Mouse (Mus musculus): ENCODE measurements around the gene Mak. TPM values are rescaled to one million over a fixed set of nuclear protein-coding genes. Genes with fewer than 3 reads are reported as not detected.

The Mak gene
- polyA plus RNA-seq, 1 experiment from 2014 or later = 2.6 TPM

GRCm38 (mm10) chr13:41110935-41111334, 31.4 kb upstream of the Mak start, which contains the start of gene Gcm2:
Gene Gcm2 (minus strand): TSS chr13:41111035.
- H3K4me3 ChIP-seq (ENCODE audit: low read depth, low read length) = no peak within 1 kb of the TSS
- no peak within 1 kb of the TSS for H3K27ac ChIP-seq (ENCODE audit: low read length)
- H3K9me3 ChIP-seq (ENCODE audit: low read length) = no peaks in the 10 kb centered on the region
- DNase-seq (ENCODE audit: low spot score) = no peak
- no peak for ATAC-seq
- WGBS = 67% methylated on average over 3 of the region's 3 CpGs
- TF ChIP-seq CTCF (IDR thresholded peaks at IDR 0.05) (no peak), EP300 (IDR thresholded peaks at IDR 0.05) (no peak)
- no peaks in the 10 kb centered on the region for H3K4me1 ChIP-seq (ENCODE audit: insufficient read depth, low read depth, low read length)
- H3K36me3 ChIP-seq (ENCODE audit: insufficient read depth, low read length) = no peaks in the 10 kb centered on the region
- no peak within 1 kb of the TSS for H3K4me2 ChIP-seq (replicated peaks; ENCODE audit: low read depth, low read length)
- H3K27me3 ChIP-seq (replicated peaks; ENCODE audit: insufficient read depth, low read length) = 0 out of 2 replicates have a peak, but pooled peaks cover 3% of the 10 kb centered on the region
- H3K9ac ChIP-seq (replicated peaks; ENCODE audit: low read depth) = no peak within 1 kb of the TSS

GRCm38 (mm10) chr13:41105541-41105940, 26.0 kb upstream of the Mak start:
- H3K9ac ChIP-seq (replicated peaks; ENCODE audit: low read depth) = no peak overlapping the region
- no peak overlapping the region for H3K27ac ChIP-seq (ENCODE audit: low read length)
- 91% methylated on average over 13 of the region's 13 CpGs for WGBS

GRCm38 (mm10) chr13:41103841-41104525, 24.5 kb upstream of the Mak start:
- TF ChIP-seq CTCF (IDR thresholded peaks at IDR 0.05) = no peak
- TF ChIP-seq EP300 (IDR thresholded peaks at IDR 0.05) = no peak
- no peaks in the 10 kb centered on the region for H3K9me3 ChIP-seq (ENCODE audit: low read length)
- WGBS = 56% methylated on average over 12 of the region's 12 CpGs
- no peaks in the 10 kb centered on the region for H3K4me1 ChIP-seq (ENCODE audit: insufficient read depth, low read depth, low read length)
- no peak overlapping the region for H3K4me2 ChIP-seq (replicated peaks; ENCODE audit: low read depth, low read length)
- H3K27me3 ChIP-seq (replicated peaks; ENCODE audit: insufficient read depth, low read length) = no peaks in the 10 kb centered on the region
- H3K36me3 ChIP-seq (ENCODE audit: insufficient read depth, low read length) = no peaks in the 10 kb centered on the region
- DNase-seq (ENCODE audit: low spot score) = no peak
- no peak overlapping the region for H3K9ac ChIP-seq (replicated peaks; ENCODE audit: low read depth)
- no peak for ATAC-seq
- H3K27ac ChIP-seq (ENCODE audit: low read length) = no peak overlapping the region
- H3K4me3 ChIP-seq (ENCODE audit: low read depth, low read length) = no peak overlapping the region

More at GRCm38 (mm10) chr13:41105541-41105940, 26.0 kb upstream of the Mak start:
- Histone ChIP-seq H3K4me1 (ENCODE audit: insufficient read depth, low read depth, low read length) (no peaks in the 10 kb centered on the region), H3K9me3 (ENCODE audit: low read length) (no peaks in the 10 kb centered on the region), H3K27me3 (replicated peaks; ENCODE audit: insufficient read depth, low read length) (no peaks in the 10 kb centered on the region), H3K36me3 (ENCODE audit: insufficient read depth, low read length) (no peaks in the 10 kb centered on the region), H3K4me3 (ENCODE audit: low read depth, low read length) (no peak overlapping the region), H3K4me2 (replicated peaks; ENCODE audit: low read depth, low read length) (no peak overlapping the region)
- TF ChIP-seq EP300 (IDR thresholded peaks at IDR 0.05) = no peak
- TF ChIP-seq CTCF (IDR thresholded peaks at IDR 0.05) = no peak
- no peak for DNase-seq (ENCODE audit: low spot score)
- no peak for ATAC-seq

- H3K4me2 ChIP-seq (replicated peaks; ENCODE audit: low read depth, low read length) = no peak overlapping the region
- ATAC-seq (no peak), DNase-seq (ENCODE audit: low spot score) (no peak)
- no peaks in the 10 kb centered on the region for H3K4me1 ChIP-seq (ENCODE audit: insufficient read depth, low read depth, low read length)
- H3K27ac ChIP-seq (ENCODE audit: low read length) = no peak overlapping the region
- H3K36me3 ChIP-seq (ENCODE audit: insufficient read depth, low read length) = no peaks in the 10 kb centered on the region
- WGBS = 94% methylated on average over 2 of the region's 2 CpGs
- no peaks in the 10 kb centered on the region for H3K27me3 ChIP-seq (replicated peaks; ENCODE audit: insufficient read depth, low read length)
- H3K9ac ChIP-seq (replicated peaks; ENCODE audit: low read depth) = no peak overlapping the region
- TF ChIP-seq CTCF (IDR thresholded peaks at IDR 0.05) (no peak), EP300 (IDR thresholded peaks at IDR 0.05) (no peak)
- no peak overlapping the region for H3K4me3 ChIP-seq (ENCODE audit: low read depth, low read length)
- no peaks in the 10 kb centered on the region for H3K9me3 ChIP-seq (ENCODE audit: low read length)
These were observed 20.5 kb upstream of the Mak start for GRCm38 (mm10) chr13:41100031-41100430.

- Histone ChIP-seq H3K9ac (replicated peaks; ENCODE audit: low read depth) (no peak overlapping the region), H3K36me3 (ENCODE audit: insufficient read depth, low read length) (no peaks in the 10 kb centered on the region), H3K4me3 (ENCODE audit: low read depth, low read length) (no peak overlapping the region), H3K4me1 (ENCODE audit: insufficient read depth, low read depth, low read length) (no peaks in the 10 kb centered on the region), H3K9me3 (ENCODE audit: low read length) (no peaks in the 10 kb centered on the region), H3K27ac (ENCODE audit: low read length) (no peak overlapping the region), H3K4me2 (replicated peaks; ENCODE audit: low read depth, low read length) (no peak overlapping the region), H3K27me3 (replicated peaks; ENCODE audit: insufficient read depth, low read length) (0 out of 2 replicates have a peak, but pooled peaks cover 2% of the 10 kb centered on the region)
- WGBS = 69% methylated on average over 15 of the region's 15 CpGs
- no peak for DNase-seq (ENCODE audit: low spot score)
- TF ChIP-seq EP300 (IDR thresholded peaks at IDR 0.05) (no peak), CTCF (IDR thresholded peaks at IDR 0.05) (no peak)
- no peak for ATAC-seq
These were observed 18.8 kb upstream of the Mak start for GRCm38 (mm10) chr13:41098325-41098724.

- 0 out of 2 replicates have a peak, but pooled peaks cover 6% of the 10 kb centered on the region for H3K27me3 ChIP-seq (replicated peaks; ENCODE audit: insufficient read depth, low read length)
- 33% methylated on average over 16 of the region's 16 CpGs for WGBS
- H3K4me2 ChIP-seq (replicated peaks; ENCODE audit: low read depth, low read length) = peak overlapping the region; percentile 27; the same call in 1 of the 2 replicates
- ATAC-seq (no peak), DNase-seq (ENCODE audit: low spot score) (peak; percentile 18)
- H3K4me3 ChIP-seq (ENCODE audit: low read depth, low read length) = no peak overlapping the region
- no peaks in the 10 kb centered on the region for H3K9me3 ChIP-seq (ENCODE audit: low read length)
- no peaks in the 10 kb centered on the region for H3K36me3 ChIP-seq (ENCODE audit: insufficient read depth, low read length)
- no peaks in the 10 kb centered on the region for H3K4me1 ChIP-seq (ENCODE audit: insufficient read depth, low read depth, low read length)
- TF ChIP-seq CTCF (IDR thresholded peaks at IDR 0.05) (no peak), EP300 (IDR thresholded peaks at IDR 0.05) (no peak)
- H3K27ac ChIP-seq (ENCODE audit: low read length) = no peak overlapping the region
- no peak overlapping the region for H3K9ac ChIP-seq (replicated peaks; ENCODE audit: low read depth)
These were observed 18.0 kb upstream of the Mak start for GRCm38 (mm10) chr13:41097324-41098058.
